Mouse (Mus musculus) midbrain, embryonic 11.5 days (tissue): ENCODE results near the gene Chpf. TPM values are rescaled to one million over a fixed set of nuclear protein-coding genes. Genes with fewer than 3 reads are reported as not detected.
A peak's percentile ranks its signal among the peaks of the same experiment; 100 is the strongest.

ENCODE experiments used
- ATAC-seq: fragments of 200-750 bp; cut with Nextera tagmentation; 2 replicates; pipeline ENCODE4 v1.8.0; 2017; ENCODE audit warnings: moderate TSS enrichment, moderate library complexity; ENCODE audit not compliant: low FRiP score
- DNase-seq: peaks from one replicate; pipeline ENCODE4 v3.0.0; 2015; ENCODE audit warnings: low spot score; ENCODE audit errors: missing footprints
- H3K27ac ChIP-seq: fragments of 300-500 bp; sonication (generic); 2 replicates; pipeline ENCODE4 v1.5.1; 2014; ENCODE audit warnings: low read depth, low read length
- H3K27me3 ChIP-seq: fragments of 300-500 bp; sonication (generic); 2 replicates; pipeline ENCODE4 v1.6.1; 2014; ENCODE audit warnings: mild to moderate bottlenecking, low read length, moderate library complexity, mixed read lengths; ENCODE audit not compliant: control insufficient read depth, insufficient read depth
- H3K36me3 ChIP-seq: fragments of 300-500 bp; sonication (generic); 2 replicates; pipeline ENCODE4 v1.6.1; 2014; ENCODE audit warnings: mild to moderate bottlenecking, low read length, moderate library complexity, mixed read lengths; ENCODE audit not compliant: control insufficient read depth, insufficient read depth
- H3K4me1 ChIP-seq: fragments of 300-500 bp; sonication (generic); 2 replicates; pipeline ENCODE4 v1.6.1; 2014; ENCODE audit warnings: low read length; ENCODE audit not compliant: control insufficient read depth, insufficient read depth
- H3K4me2 ChIP-seq: fragments of 300-500 bp; sonication (generic); 2 replicates; pipeline ENCODE4 v1.6.1; 2014; ENCODE audit warnings: mild to moderate bottlenecking, moderate library complexity
- H3K4me3 ChIP-seq: fragments of 300-500 bp; sonication (generic); 2 replicates; pipeline ENCODE4 v1.5.1; 2014; ENCODE audit warnings: low read depth, low read length
- H3K9ac ChIP-seq: fragments of 300-500 bp; sonication (generic); 2 replicates; pipeline ENCODE4 v1.6.1; 2014; ENCODE audit warnings: low read length
- H3K9me3 ChIP-seq: fragments of 300-500 bp; sonication (generic); 2 replicates; pipeline ENCODE4 v1.6.1; 2016; ENCODE audit warnings: low read length; ENCODE audit not compliant: control insufficient read depth
- WGBS: fragments of 180-500 bp; shearing (Covaris S2); extraction: QIAGEN DNeasy Blood & Tissue Kit; methylation state at CpG from one replicate; pipeline ENCODE4 v1.1.7; 2014; 5-methylcytosine and 5-hydroxymethylcytosine counted together
- polyA plus RNA-seq: library from polyadenylated mRNA; unstranded; fragments of >200 nt; fragmentation: Nextera tagmentation; extraction: Ambion mirVana; gene quantifications from 2 replicates; pipeline ENCODE4 v1.2.1, GENCODE M21; 2014

Gene Chpf
- polyA plus RNA-seq, 1 experiment from 2014 or later = 20.8 TPM

DNA sequence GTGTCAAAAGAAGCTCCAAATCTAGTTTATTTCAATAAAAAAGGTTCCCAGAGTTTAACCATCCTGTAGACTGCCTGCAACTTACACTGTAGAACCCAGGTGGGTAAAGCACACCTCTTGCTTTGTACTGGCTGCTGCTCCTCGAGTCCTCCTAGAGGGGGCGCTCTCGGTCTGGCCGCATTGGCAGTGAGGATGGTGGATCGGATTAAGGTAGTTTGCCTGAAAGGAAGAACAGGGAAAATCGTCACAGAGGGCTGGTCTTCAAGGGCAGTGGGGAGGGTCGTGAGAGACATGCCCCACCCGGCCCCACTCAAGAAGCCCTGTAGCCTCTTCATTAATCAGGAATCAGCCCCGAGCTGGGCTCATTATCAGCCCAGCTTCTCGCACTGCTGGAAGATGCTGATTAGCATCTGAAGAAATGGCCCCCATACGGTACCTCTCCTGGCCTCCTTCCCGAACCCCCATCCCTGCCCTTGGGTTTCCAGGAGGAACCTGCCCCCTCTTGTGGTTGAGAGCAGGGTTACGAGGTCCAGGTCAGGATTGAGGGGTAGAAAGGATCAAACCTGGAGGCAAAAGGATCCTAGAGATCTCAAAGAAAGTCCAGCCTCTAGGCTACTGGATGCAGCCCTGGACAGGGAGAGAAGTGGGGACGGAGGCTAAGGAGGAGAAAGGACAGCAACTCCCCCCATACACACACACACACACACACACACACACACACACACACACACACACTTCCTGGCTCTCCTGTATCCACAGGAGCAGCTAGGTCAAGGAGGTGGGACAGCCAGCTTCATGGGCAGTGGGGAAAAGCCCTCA, 22.2 kb downstream of the Chpf start:
- Histone ChIP-seq H3K27me3 (peaks cover 12% of the 10 kb centered on the region), H3K4me3 (no peak overlapping the region), H3K36me3 (no peaks in the 10 kb centered on the region), H3K4me1 (peaks cover 32% of the 10 kb centered on the region), H3K27ac (peak overlapping the region; percentile 61), H3K9ac (0 out of 2 replicates have a peak overlapping the region, but pooled peaks have one; percentile 24), H3K4me2 (peak overlapping the region; percentile 1; the same call in 1 of the 2 replicates), H3K9me3 (no peaks in the 10 kb centered on the region)
- WGBS = 5% methylated on average over 14 of the region's 14 CpGs
- no peak for ATAC-seq
- DNase-seq = peak; percentile 93

DNA sequence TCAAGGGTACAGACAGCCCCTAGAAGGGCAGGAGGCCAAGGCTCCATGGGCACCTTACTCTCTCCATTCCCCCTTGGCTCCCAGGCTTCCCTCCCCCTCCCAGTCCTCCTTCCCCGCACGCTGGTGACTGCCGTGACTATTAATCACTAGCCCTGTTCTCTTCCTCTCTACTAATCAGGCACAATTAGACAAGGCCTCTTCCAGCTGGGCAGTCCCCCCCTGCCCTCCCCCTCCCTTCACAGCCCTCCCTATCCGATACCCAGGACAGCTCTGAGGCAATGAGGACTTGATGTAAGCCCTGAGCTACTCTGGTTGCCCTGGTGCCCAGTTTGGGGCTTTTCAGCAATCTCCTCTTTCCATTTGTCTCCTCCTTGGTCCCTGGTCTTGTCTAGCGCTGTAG, 23.2 kb downstream of the Chpf start:
- no peak for DNase-seq
- ATAC-seq = 0 out of 2 replicates have a peak, but pooled peaks have one; percentile 12
- Histone ChIP-seq H3K27me3 (peaks cover 18% of the 10 kb centered on the region), H3K4me1 (peaks cover 35% of the 10 kb centered on the region), H3K9ac (no peak overlapping the region), H3K9me3 (no peaks in the 10 kb centered on the region), H3K4me3 (no peak overlapping the region), H3K36me3 (no peaks in the 10 kb centered on the region), H3K27ac (peak overlapping the region; percentile 14; the same call in 1 of the 2 replicates), H3K4me2 (peak overlapping the region; percentile 11; the same call in 1 of the 2 replicates)
- WGBS = 23% methylated on average over 5 of the region's 5 CpGs

DNA sequence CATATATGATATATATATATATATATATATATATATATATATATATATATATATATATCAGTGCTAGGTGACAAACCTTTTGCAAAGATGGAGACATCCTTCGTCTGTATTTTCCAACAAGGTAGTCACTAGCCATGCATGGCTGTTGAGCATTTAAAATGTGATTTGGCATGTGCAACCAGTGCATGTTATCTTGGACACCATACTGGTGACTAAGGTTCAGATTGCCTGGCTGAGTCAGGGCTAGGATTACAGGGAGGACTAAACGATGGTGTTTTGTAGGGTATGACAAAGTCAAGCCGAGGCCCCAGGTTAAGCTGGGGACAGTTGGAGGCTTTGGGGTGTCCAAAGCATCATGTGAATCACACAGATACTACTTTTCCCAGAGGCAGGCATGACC, 23.7 kb downstream of the Chpf start:
- Histone ChIP-seq H3K4me1 (peaks cover 40% of the 10 kb centered on the region), H3K4me3 (no peak overlapping the region), H3K4me2 (peak overlapping the region; percentile 11; the same call in 1 of the 2 replicates), H3K9me3 (no peaks in the 10 kb centered on the region), H3K27me3 (peaks cover 23% of the 10 kb centered on the region), H3K9ac (no peak overlapping the region), H3K36me3 (no peaks in the 10 kb centered on the region), H3K27ac (peak overlapping the region; percentile 14; the same call in 1 of the 2 replicates)
- ATAC-seq (no peak), DNase-seq (no peak)
- WGBS = 75% methylated on average over 3 of the region's 3 CpGs

DNA sequence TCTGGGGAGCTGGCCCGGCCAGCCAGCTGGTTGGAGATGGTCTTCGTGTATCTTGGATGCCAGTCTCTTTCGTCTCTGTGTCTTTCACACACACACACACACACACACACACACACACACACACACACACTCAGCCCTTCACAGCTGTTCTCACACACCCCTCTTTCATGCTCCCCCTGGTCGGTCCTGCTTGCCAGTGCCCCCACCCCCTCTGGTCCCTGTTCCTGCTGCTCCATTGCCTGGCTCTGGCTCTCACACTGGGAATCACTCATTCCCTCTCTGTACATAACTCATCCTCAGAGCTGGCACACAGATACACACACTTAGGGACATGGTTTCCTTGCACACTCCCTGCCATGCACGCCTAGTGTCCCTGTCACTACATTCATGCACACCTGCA, 27.2 kb downstream of the Chpf start:
- no peaks in the 10 kb centered on the region for H3K9me3 ChIP-seq
- ATAC-seq (no peak), DNase-seq (no peak)
- no peak overlapping the region for H3K27ac ChIP-seq
- peaks cover 59% of the 10 kb centered on the region for H3K4me1 ChIP-seq
- H3K4me2 ChIP-seq = peak overlapping the region; percentile 56
- H3K36me3 ChIP-seq = no peaks in the 10 kb centered on the region
- peak overlapping the region; percentile 61 for H3K9ac ChIP-seq
- peak overlapping the region; percentile 37 for H3K4me3 ChIP-seq
- H3K27me3 ChIP-seq = peaks cover 26% of the 10 kb centered on the region
- WGBS = 66% methylated on average over 4 of the region's 5 CpGs

DNA sequence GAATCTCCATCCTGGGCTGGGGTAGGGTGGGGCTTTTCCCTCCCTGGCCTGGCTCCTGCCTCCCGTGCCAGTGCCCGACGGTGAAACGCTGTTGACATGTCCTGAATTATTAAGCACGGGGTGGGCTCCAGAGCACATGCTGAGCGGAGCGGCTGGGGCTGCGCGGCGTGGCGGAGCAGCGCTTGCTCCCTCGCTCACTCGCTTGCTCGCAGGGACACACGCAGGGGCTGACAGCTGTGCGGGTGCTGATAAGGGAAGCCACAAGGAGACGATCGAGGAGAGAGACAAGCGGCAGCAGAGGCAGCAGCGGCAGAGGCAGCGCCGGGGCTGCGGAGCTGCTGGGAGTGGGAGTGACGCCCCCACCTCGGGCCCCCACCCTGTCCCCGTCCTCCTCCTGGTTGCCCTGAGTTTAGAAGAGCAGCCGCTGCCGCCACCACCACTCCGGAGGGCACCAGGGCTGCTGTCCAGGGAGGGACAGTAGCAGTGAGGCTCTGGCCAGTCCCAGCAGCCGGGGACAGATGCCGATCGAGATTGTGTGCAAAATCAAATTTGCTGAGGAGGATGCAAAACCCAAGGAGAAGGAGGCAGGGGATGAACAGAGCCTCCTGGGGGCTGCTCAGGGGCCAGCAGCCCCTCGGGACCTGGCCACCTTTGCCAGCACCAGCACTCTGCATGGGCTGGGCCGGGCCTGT, 28.6 kb downstream of the Chpf start, which contains the start of gene Asic4:
TSS of gene Asic4 (plus strand) at position 123 of the 692 bp plus-strand sequence.
- no peaks in the 10 kb centered on the region for H3K9me3 ChIP-seq
- H3K4me1 ChIP-seq = peaks cover 67% of the 10 kb centered on the region
- ATAC-seq = no peak
- peak within 1 kb of the TSS; percentile 37 for H3K4me3 ChIP-seq
- peak within 1 kb of the TSS; percentile 56 for H3K4me2 ChIP-seq
- H3K9ac ChIP-seq = peak within 1 kb of the TSS; percentile 61
- H3K27me3 ChIP-seq = peaks cover 26% of the 10 kb centered on the region
- peak; percentile 95 for DNase-seq
- peak within 1 kb of the TSS; percentile 69 for H3K27ac ChIP-seq
- 2% methylated on average over 35 of the region's 35 CpGs for WGBS
- no peaks in the 10 kb centered on the region for H3K36me3 ChIP-seq

DNA sequence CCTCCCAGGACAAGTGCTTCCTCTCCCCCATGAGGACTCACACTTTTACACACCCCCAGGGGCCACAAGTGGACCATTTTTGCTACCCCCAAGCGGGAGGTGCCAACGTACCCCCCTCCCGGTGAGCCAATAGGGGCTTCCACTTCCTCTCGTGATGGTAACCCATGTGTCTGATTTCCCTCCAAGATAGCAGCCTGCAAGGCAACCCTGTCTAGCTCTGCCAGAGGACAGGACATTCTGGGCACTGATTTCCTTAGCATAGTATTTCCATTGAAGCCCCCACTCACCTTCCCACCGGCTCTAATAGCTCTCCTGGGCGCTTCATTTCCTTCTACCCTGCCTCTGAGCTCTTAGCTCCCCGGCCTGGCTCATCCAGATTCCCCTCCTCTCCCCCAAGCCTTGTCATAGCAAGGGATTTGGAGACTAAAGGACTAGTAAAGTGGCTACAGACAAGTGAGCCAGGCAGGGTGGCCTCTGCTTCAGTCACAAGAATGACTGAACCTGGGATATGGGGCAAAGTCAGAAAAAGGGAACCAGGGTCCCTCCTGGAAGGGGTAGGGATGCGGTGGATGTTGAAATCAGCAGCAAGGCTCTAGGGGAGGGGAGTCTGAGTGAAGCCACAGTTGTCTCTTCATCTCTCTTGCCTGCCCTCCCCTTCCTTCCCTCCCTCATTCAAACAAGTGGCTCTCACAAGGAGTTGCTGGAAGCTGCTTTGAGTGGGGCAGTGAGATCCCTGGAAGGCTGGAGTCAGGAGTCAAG, 29.6 kb downstream of the Chpf start:
- no peaks in the 10 kb centered on the region for H3K9me3 ChIP-seq
- H3K27ac ChIP-seq = peak overlapping the region; percentile 69
- peaks cover 26% of the 10 kb centered on the region for H3K27me3 ChIP-seq
- no peaks in the 10 kb centered on the region for H3K36me3 ChIP-seq
- ATAC-seq = no peak
- DNase-seq = peak; percentile 95
- H3K4me2 ChIP-seq = peak overlapping the region; percentile 56
- peak overlapping the region; percentile 37; the same call in 1 of the 2 replicates for H3K4me3 ChIP-seq
- 4% methylated on average over 8 of the region's 8 CpGs for WGBS
- peaks cover 73% of the 10 kb centered on the region for H3K4me1 ChIP-seq
- H3K9ac ChIP-seq = peak overlapping the region; percentile 61

DNA sequence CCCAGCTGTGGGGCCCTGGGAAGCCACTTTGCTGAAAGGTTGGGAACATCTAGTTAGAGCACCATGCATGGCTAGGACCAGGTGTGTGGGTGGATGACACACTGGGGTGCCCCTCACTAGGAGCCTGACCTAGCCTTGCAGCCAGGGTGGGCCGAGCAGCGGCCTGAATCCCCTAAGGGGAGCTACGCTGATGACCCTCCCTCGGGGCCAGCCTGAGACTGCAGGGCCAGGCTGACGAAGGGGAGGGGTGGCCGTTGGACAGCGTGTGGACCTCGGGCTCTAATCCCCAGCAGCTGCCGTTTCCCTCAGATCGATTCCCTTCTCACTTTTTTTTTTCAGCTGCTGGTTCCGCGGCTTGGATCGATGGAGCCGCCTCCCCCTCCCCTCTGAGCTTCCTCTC, 30.2 kb downstream of the Chpf start:
- DNase-seq (peak; percentile 96), ATAC-seq (no peak)
- 1% methylated on average over 13 of the region's 14 CpGs for WGBS
- Histone ChIP-seq H3K9ac (peak overlapping the region; percentile 61; the same call in 1 of the 2 replicates), H3K4me2 (peak overlapping the region; percentile 31; the same call in 1 of the 2 replicates), H3K36me3 (no peaks in the 10 kb centered on the region), H3K4me3 (no peak overlapping the region), H3K9me3 (no peaks in the 10 kb centered on the region), H3K4me1 (peaks cover 77% of the 10 kb centered on the region), H3K27me3 (peaks cover 26% of the 10 kb centered on the region), H3K27ac (peak overlapping the region; percentile 73)

DNA sequence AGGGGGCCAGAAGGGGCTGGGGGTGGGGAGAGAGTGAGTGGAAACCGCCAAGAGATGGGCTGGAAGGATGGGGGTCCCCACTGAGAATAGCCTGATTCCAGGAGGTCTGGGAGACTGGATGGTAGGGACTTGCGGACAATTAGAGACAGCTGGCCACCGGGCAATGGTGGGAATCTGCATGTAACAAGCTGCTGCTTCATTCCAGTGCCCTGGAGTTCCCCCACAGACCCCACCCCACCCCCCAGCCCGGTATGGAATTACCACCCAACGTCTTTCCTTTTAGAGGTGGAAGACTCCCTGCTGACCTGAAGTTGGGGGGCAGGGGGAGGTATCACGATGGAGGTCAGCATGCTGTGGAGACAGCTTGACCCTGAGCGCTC, 31.1 kb downstream of the Chpf start:
- H3K4me1 ChIP-seq = peaks cover 86% of the 10 kb centered on the region
- peak overlapping the region; percentile 91 for H3K27ac ChIP-seq
- H3K9me3 ChIP-seq = no peaks in the 10 kb centered on the region
- no peaks in the 10 kb centered on the region for H3K36me3 ChIP-seq
- WGBS = under 1% methylated on average over 7 of the region's 7 CpGs
- peak overlapping the region; percentile 39; the same call in 1 of the 2 replicates for H3K9ac ChIP-seq
- DNase-seq (no peak), ATAC-seq (no peak)
- H3K27me3 ChIP-seq = peaks cover 26% of the 10 kb centered on the region
- peak overlapping the region; percentile 37 for H3K4me2 ChIP-seq
- no peak overlapping the region; the same call in 1 of the 2 replicates for H3K4me3 ChIP-seq
